Mouse (Mus musculus): ENCODE measurements around the gene Olfr1347. TPM values are rescaled to one million over a fixed set of nuclear protein-coding genes. Genes with fewer than 3 reads are reported as not detected.

Gene Olfr1347
- polyA plus RNA-seq (2017; shearing (Covaris generic)), result not detected

GRCm38 (mm10) chr7:6499655-6500054 lies at the start of gene Olfr1347:
TSS of gene Olfr1347 (minus strand) at chr7:6499755.

GRCm38 (mm10) chr7:6522850-6523249 lies 23.3 kb upstream of the Olfr1347 start, which contains the start of gene Olfr1349:
TSS of gene Olfr1349 (minus strand) at chr7:6522950.

GRCm38 (mm10) chr7:6508648-6509047 lies 9.1 kb upstream of the Olfr1347 start, which contains the start of gene Olfr1348:
TSS of gene Olfr1348 (minus strand) at chr7:6508748.

GRCm38 (mm10) chr7:6486841-6487240 lies 12.7 kb downstream of the Olfr1347 start, which contains the start of gene Olfr5:
TSS of gene Olfr5 (minus strand) at chr7:6486941.

GRCm38 (mm10) chr7:6466951-6467350 lies 32.6 kb downstream of the Olfr1347 start, which contains the start of gene Olfr1346:
TSS of gene Olfr1346 (plus strand) at chr7:6467101.

GRCm38 (mm10) chr7:6455868-6456267 lies 43.7 kb downstream of the Olfr1347 start, which contains the start of gene Olfr1336:
TSS of gene Olfr1336 (plus strand) at chr7:6456168.

GRCm38 (mm10) chr7:6438388-6438787 lies 61.2 kb downstream of the Olfr1347 start, which contains the start of gene Olfr1344:
TSS of gene Olfr1344 (plus strand) at chr7:6438688.

Other genes with a start within 250 kb of the Olfr1347 start
- gene Epp13, start 247.0 kb downstream of the Olfr1347 start, polyA plus RNA-seq (2017; shearing (Covaris generic)), result not detected
- 8.0 TPM for gene Zfp667, start 213.2 kb downstream of the Olfr1347 start, polyA plus RNA-seq (2017; shearing (Covaris generic))
- gene Zfp583, start 168.5 kb downstream of the Olfr1347 start, polyA plus RNA-seq (2017; shearing (Covaris generic)), result 2.2 TPM
- 0.65 TPM for gene Gm3854, start 156.0 kb downstream of the Olfr1347 start, polyA plus RNA-seq (2017; shearing (Covaris generic))
- 5.0 TPM for gene Zfp78, start 136.5 kb downstream of the Olfr1347 start, polyA plus RNA-seq (2017; shearing (Covaris generic))
- 18.3 TPM for gene Zfp28, start 116.5 kb downstream of the Olfr1347 start, polyA plus RNA-seq (2017; shearing (Covaris generic))
- not detected for gene Smim17, start 101.0 kb downstream of the Olfr1347 start, polyA plus RNA-seq (2017; shearing (Covaris generic))
- gene Gm20715, start 89.5 kb downstream of the Olfr1347 start, polyA plus RNA-seq (2017; shearing (Covaris generic)), result not detected
- gene Olfr1344, start 61.1 kb downstream of the Olfr1347 start, polyA plus RNA-seq (2017; shearing (Covaris generic)), result not detected
- gene Olfr1336, start 43.6 kb downstream of the Olfr1347 start, polyA plus RNA-seq (2017; shearing (Covaris generic)), result 0.04 TPM
- gene Olfr1346, start 32.7 kb downstream of the Olfr1347 start, polyA plus RNA-seq (2017; shearing (Covaris generic)), result not detected
- gene Olfr5, start 12.8 kb downstream of the Olfr1347 start, polyA plus RNA-seq (2017; shearing (Covaris generic)), result not detected
- gene Olfr1348, start 9.0 kb upstream of the Olfr1347 start, polyA plus RNA-seq (2017; shearing (Covaris generic)), result not detected
- not detected for gene Olfr1349, start 23.2 kb upstream of the Olfr1347 start, polyA plus RNA-seq (2017; shearing (Covaris generic))
- gene Olfr1350, start 65.1 kb upstream of the Olfr1347 start, polyA plus RNA-seq (2017; shearing (Covaris generic)), result not detected
- gene Zim1, start 196.7 kb upstream of the Olfr1347 start, polyA plus RNA-seq (2017; shearing (Covaris generic)), result not detected
- not detected for gene Peg3, start 230.7 kb upstream of the Olfr1347 start, polyA plus RNA-seq (2017; shearing (Covaris generic))
- gene Usp29, start 230.8 kb upstream of the Olfr1347 start, polyA plus RNA-seq (2017; shearing (Covaris generic)), result not detected